Mouse (Mus musculus) bone marrow macrophage, adult 2 months (primary cell): ENCODE measurements around the gene Itih4.

Experiments used
- CTCF ChIP-seq: IDR thresholded peaks from 2 replicates; pipeline ENCODE4 v1.5.1; 2012; ENCODE audit warnings: low read depth, mild to moderate bottlenecking, low read length, moderate library complexity
- POLR2A ChIP-seq: IDR thresholded peaks from 2 replicates; pipeline ENCODE4 v1.6.1; 2012; ENCODE audit warnings: mild to moderate bottlenecking, low read depth, low read length, borderline replicate concordance

GRCm38 (mm10) chr14:30912641-30913040 is 26.4 kb downstream of the Itih4 start:
- TF ChIP-seq CTCF, result no peak
- no peak for TF ChIP-seq POLR2A
